Mouse (Mus musculus): Measurements from ENCODE around the gene Filip1l. TPM values are rescaled to one million over a fixed set of nuclear protein-coding genes. Genes with fewer than 3 reads are reported as not detected.

The Filip1l gene
- total and polyA plus RNA-seq, 2 experiments from 2014 or later: 1.3 to 1.7 TPM

DNA sequence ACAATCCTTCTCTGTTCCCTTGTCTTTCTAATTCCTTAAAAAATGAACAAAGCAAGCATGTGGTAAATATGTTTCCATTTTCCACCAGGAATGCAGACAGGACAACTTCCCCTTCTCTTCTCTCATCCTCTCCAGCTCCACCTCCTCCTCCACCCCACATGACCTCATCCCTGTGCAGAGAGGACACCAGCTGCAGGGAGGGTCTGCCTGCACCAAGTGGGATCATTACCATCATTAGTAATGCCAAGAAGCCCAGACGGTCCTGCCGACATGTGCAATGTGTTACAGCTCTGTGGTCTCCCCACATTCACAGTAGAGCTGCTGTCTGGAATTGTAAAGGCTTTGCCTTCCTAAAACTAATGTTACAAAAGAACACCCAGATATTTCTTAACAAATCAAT lies 63.2 kb downstream of the Filip1l start:
- peak; percentile 48; the same call in 1 of the 2 replicates for ATAC-seq
- Histone ChIP-seq H3K4me2 (ENCODE audit: low read depth) (no peak overlapping the region), H3K9ac (no peak overlapping the region), H3K36me3 (ENCODE audit: insufficient read depth) (no peaks in the 10 kb centered on the region), H3K4me3 (ENCODE audit: low read depth, low read length) (no peak overlapping the region), H3K9me3 (ENCODE audit: low read length) (no peaks in the 10 kb centered on the region), H3K4me1 (ENCODE audit: insufficient read depth) (no peaks in the 10 kb centered on the region), H3K27me3 (ENCODE audit: insufficient read depth, low read length) (no peaks in the 10 kb centered on the region), H3K27ac (ENCODE audit: low read depth, low read length) (no peak overlapping the region)
- TF ChIP-seq CTCF (IDR thresholded peaks at IDR 0.05; ENCODE audit: low read depth): no peak
- DNase-seq: no peak
- 35% methylated on average over 2 of the region's 2 CpGs for WGBS

- Histone ChIP-seq H3K27me3 (ENCODE audit: insufficient read depth, low read length) (no peaks in the 10 kb centered on the region), H3K9me3 (ENCODE audit: low read length) (no peaks in the 10 kb centered on the region), H3K4me1 (ENCODE audit: insufficient read depth) (no peaks in the 10 kb centered on the region), H3K27ac (ENCODE audit: low read depth, low read length) (no peak overlapping the region), H3K4me2 (ENCODE audit: low read depth) (no peak overlapping the region), H3K36me3 (ENCODE audit: insufficient read depth) (no peaks in the 10 kb centered on the region), H3K9ac (no peak overlapping the region), H3K4me3 (ENCODE audit: low read depth, low read length) (no peak overlapping the region)
- DNase-seq (no peak), ATAC-seq (no peak)
- TF ChIP-seq CTCF (IDR thresholded peaks at IDR 0.05; ENCODE audit: low read depth): no peak
- WGBS: 87% methylated on average over 9 of the region's 9 CpGs
Measured at GRCm38 (mm10) chr16:57417017-57417416, 64.1 kb downstream of the Filip1l start.

GRCm38 (mm10) chr16:57417955-57418354 lies 65.1 kb downstream of the Filip1l start:
- WGBS: 79% methylated on average over 1 of the region's 1 CpGs
- TF ChIP-seq CTCF (IDR thresholded peaks at IDR 0.05; ENCODE audit: low read depth): no peak
- no peak overlapping the region for H3K4me2 ChIP-seq (ENCODE audit: low read depth)

GRCm38 (mm10) chr16:57419332-57419731 lies 66.4 kb downstream of the Filip1l start:
- DNase-seq (no peak), ATAC-seq (no peak)
- no peaks in the 10 kb centered on the region for H3K4me1 ChIP-seq (ENCODE audit: insufficient read depth)
- H3K4me2 ChIP-seq (ENCODE audit: low read depth): no peak overlapping the region
- no peaks in the 10 kb centered on the region for H3K9me3 ChIP-seq (ENCODE audit: low read length)
- 78% methylated on average over 5 of the region's 5 CpGs for WGBS
- no peak overlapping the region for H3K9ac ChIP-seq
- H3K4me3 ChIP-seq (ENCODE audit: low read depth, low read length): no peak overlapping the region
- H3K27me3 ChIP-seq (ENCODE audit: insufficient read depth, low read length): no peaks in the 10 kb centered on the region
- H3K36me3 ChIP-seq (ENCODE audit: insufficient read depth): no peaks in the 10 kb centered on the region
- H3K27ac ChIP-seq (ENCODE audit: low read depth, low read length): no peak overlapping the region
- TF ChIP-seq CTCF (IDR thresholded peaks at IDR 0.05; ENCODE audit: low read depth): no peak

More at GRCm38 (mm10) chr16:57417955-57418354, 65.1 kb downstream of the Filip1l start:
- ATAC-seq (no peak), DNase-seq (no peak)
- no peaks in the 10 kb centered on the region for H3K4me1 ChIP-seq (ENCODE audit: insufficient read depth)
- no peaks in the 10 kb centered on the region for H3K36me3 ChIP-seq (ENCODE audit: insufficient read depth)
- no peak overlapping the region for H3K9ac ChIP-seq
- no peak overlapping the region for H3K4me3 ChIP-seq (ENCODE audit: low read depth, low read length)
- H3K27ac ChIP-seq (ENCODE audit: low read depth, low read length): no peak overlapping the region
- H3K9me3 ChIP-seq (ENCODE audit: low read length): no peaks in the 10 kb centered on the region
- no peaks in the 10 kb centered on the region for H3K27me3 ChIP-seq (ENCODE audit: insufficient read depth, low read length)

DNA sequence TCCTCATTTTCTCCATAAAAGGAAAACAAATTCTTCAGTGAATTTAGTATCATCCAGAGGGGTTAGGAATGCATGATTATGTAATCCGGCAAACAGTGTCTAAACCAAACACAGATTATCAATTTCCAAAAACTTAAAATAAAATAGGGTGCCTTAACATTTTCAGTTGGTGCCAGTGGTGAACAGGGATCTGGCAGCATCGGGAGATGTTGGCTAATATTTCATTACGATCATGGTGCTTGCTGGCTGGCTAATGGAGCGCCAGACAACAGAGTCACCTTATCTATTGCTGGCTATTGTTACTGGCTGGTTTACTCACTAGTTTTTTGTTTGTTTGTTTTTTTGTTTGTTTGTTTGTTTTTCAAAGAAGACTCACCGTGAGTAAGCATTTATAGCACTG lies 67.0 kb downstream of the Filip1l start:
- Histone ChIP-seq H3K4me1 (ENCODE audit: insufficient read depth) (no peaks in the 10 kb centered on the region), H3K27ac (ENCODE audit: low read depth, low read length) (no peak overlapping the region), H3K9me3 (ENCODE audit: low read length) (no peaks in the 10 kb centered on the region), H3K27me3 (ENCODE audit: insufficient read depth, low read length) (no peaks in the 10 kb centered on the region), H3K4me3 (ENCODE audit: low read depth, low read length) (no peak overlapping the region), H3K9ac (no peak overlapping the region), H3K4me2 (ENCODE audit: low read depth) (no peak overlapping the region), H3K36me3 (ENCODE audit: insufficient read depth) (no peaks in the 10 kb centered on the region)
- 85% methylated on average over 5 of the region's 5 CpGs for WGBS
- no peak for DNase-seq
- ATAC-seq: no peak
- TF ChIP-seq CTCF (IDR thresholded peaks at IDR 0.05; ENCODE audit: low read depth): no peak

DNA sequence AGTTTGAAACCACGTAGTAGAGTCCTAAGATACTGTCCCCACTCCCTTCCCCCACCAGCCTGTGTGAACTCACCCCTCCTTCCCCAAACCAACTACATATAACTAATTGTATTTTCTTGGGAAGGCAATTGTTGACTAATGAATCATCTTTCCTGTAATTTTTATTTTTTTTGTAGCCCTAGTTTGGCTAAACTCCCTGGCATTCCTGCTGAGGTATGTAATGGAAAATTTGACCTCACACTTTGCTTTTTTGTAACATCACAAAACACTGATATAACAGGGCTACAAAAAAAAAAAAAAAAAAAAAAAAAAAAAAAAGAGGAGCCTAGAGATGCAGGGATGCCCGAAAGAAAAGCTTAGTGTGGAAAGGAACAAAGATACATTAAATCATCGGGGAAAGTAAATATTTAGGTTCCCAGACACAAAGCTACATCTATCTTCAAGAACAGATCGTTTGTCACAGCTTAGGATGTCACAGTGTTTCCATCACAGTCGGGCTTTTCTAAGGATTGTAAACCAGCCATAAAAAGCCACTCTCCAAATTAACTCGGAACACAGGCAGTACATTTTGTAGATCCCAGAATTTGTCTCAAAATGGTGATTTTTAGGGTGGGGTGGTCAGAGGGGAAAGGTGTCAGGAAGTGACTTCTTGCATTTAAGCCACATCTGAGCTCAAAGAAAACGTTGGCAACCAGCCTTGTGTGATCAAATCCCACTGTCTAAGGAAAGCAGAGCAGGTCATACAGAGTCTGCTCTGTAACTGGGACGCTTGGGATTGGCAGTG lies 68.1 kb downstream of the Filip1l start:
- TF ChIP-seq CTCF (IDR thresholded peaks at IDR 0.05; ENCODE audit: low read depth): no peak
- Histone ChIP-seq H3K27ac (ENCODE audit: low read depth, low read length) (no peak overlapping the region), H3K36me3 (ENCODE audit: insufficient read depth) (no peaks in the 10 kb centered on the region), H3K4me1 (ENCODE audit: insufficient read depth) (no peaks in the 10 kb centered on the region), H3K4me2 (ENCODE audit: low read depth) (no peak overlapping the region), H3K4me3 (ENCODE audit: low read depth, low read length) (no peak overlapping the region), H3K27me3 (ENCODE audit: insufficient read depth, low read length) (no peaks in the 10 kb centered on the region), H3K9ac (no peak overlapping the region), H3K9me3 (ENCODE audit: low read length) (no peaks in the 10 kb centered on the region)
- ATAC-seq (no peak), DNase-seq (no peak)
- 53% methylated on average over 8 of the region's 8 CpGs for WGBS

- no peak overlapping the region for H3K9ac ChIP-seq
- H3K27me3 ChIP-seq (ENCODE audit: insufficient read depth, low read length): no peaks in the 10 kb centered on the region
- ATAC-seq: no peak
- H3K4me2 ChIP-seq (ENCODE audit: low read depth): no peak overlapping the region
- H3K4me3 ChIP-seq (ENCODE audit: low read depth, low read length): no peak overlapping the region
- H3K9me3 ChIP-seq (ENCODE audit: low read length): no peaks in the 10 kb centered on the region
- no peaks in the 10 kb centered on the region for H3K4me1 ChIP-seq (ENCODE audit: insufficient read depth)
- no peaks in the 10 kb centered on the region for H3K36me3 ChIP-seq (ENCODE audit: insufficient read depth)
- no peak for TF ChIP-seq CTCF (IDR thresholded peaks at IDR 0.05; ENCODE audit: low read depth)
- no peak for DNase-seq
- 68% methylated on average over 7 of the region's 7 CpGs for WGBS
- no peak overlapping the region for H3K27ac ChIP-seq (ENCODE audit: low read depth, low read length)
Measured at GRCm38 (mm10) chr16:57421680-57422417, 69.0 kb downstream of the Filip1l start.
